Mouse (Mus musculus) layer of hippocampus, postnatal 14 days (tissue): Measurements from ENCODE around the gene Nicn1. TPM values are rescaled to one million over a fixed set of nuclear protein-coding genes. Genes with fewer than 3 reads are reported as not detected.
A peak's percentile ranks its signal among the peaks of the same experiment; 100 is the strongest.
"Not testable (repeated sequence)": the region's sequence is repeated elsewhere in the genome, so short reads cannot be mapped to it uniquely, and the experiment has no call there.

Experiments used
- DNase-seq, 2 experiments: peaks; one replicate each; pipeline ENCODE4 v3.0.0; 2021 to 2022; ENCODE audit warnings: low spot score in 2 of 2, mixed read lengths in 1 of 2
- long read RNA-seq, 2 experiments: library from polyadenylated mRNA; stranded (forward); transcript quantifications; one replicate each; pipeline ENCODE4 v2.0.0; 2021
- total RNA-seq, 2 experiments: library from RNA; stranded (reverse); gene quantifications; 2 replicates each; pipeline ENCODE4 v1.2.3; 2021

The Nicn1 gene
- total RNA-seq: 10 to 100 TPM; 85.7 to 86.1 TPM
- long read RNA-seq, experiment 1, transcript Nicn1-201 (6 exons, 2,133 nt): major isoform, 60 of 81 reads
- long read RNA-seq, experiment 1, partial matches to known transcripts: 14 of 81 reads
- long read RNA-seq, experiment 1, other reads (novel, unspliced or antisense): 7 of 81 reads
- long read RNA-seq, experiment 2, transcript Nicn1-201 (6 exons, 2,133 nt): major isoform, 98 of 136 reads
- long read RNA-seq, experiment 2, partial matches to known transcripts: 28 of 136 reads
- long read RNA-seq, experiment 2, other reads (novel, unspliced or antisense): 10 of 136 reads

GRCm38 (mm10) chr9:108290016-108290750, at the start of gene Nicn1:
TSS of gene Nicn1 (plus strand) at chr9:108290429.
- peak; percentile 90 to 98 for DNase-seq

- no peak for DNase-seq
These were observed 45.7 kb upstream of the Nicn1 start for GRCm38 (mm10) chr9:108244540-108244939.

GRCm38 (mm10) chr9:108244984-108245383, 45.2 kb upstream of the Nicn1 start:
- DNase-seq: no peak

GRCm38 (mm10) chr9:108248957-108249356, 41.3 kb upstream of the Nicn1 start:
- no peak for DNase-seq

- DNase-seq: no peak
These were observed 38.4 kb upstream of the Nicn1 start for GRCm38 (mm10) chr9:108251877-108252276.

GRCm38 (mm10) chr9:108252766-108253165, 37.5 kb upstream of the Nicn1 start:
- no peak for DNase-seq

- DNase-seq: no peak
These were observed 29.7 kb upstream of the Nicn1 start for GRCm38 (mm10) chr9:108260526-108260925.

- DNase-seq: no peak
These were observed 28.4 kb upstream of the Nicn1 start for GRCm38 (mm10) chr9:108261865-108262264.

- no peak for DNase-seq
These were observed 27.7 kb upstream of the Nicn1 start for GRCm38 (mm10) chr9:108262494-108263049.

- peak in 1 of 2 experiments; percentile 19 for DNase-seq
These were observed 27.0 kb upstream of the Nicn1 start for GRCm38 (mm10) chr9:108263131-108263681.

GRCm38 (mm10) chr9:108263690-108264190, 26.5 kb upstream of the Nicn1 start, which contains the start of gene Dag1:
TSS of gene Dag1 (minus strand) at chr9:108263958.
- peak; percentile 95 to 98 for DNase-seq

- no peak for DNase-seq
These were observed 25.9 kb upstream of the Nicn1 start for GRCm38 (mm10) chr9:108264191-108264921.

- DNase-seq: no peak
These were observed 23.8 kb upstream of the Nicn1 start for GRCm38 (mm10) chr9:108266261-108266935.

GRCm38 (mm10) chr9:108267691-108268090, 22.5 kb upstream of the Nicn1 start:
- no peak for DNase-seq

- DNase-seq: not testable (repeated sequence)
These were observed 21.5 kb upstream of the Nicn1 start for GRCm38 (mm10) chr9:108268701-108269100.

GRCm38 (mm10) chr9:108271941-108272340, 18.3 kb upstream of the Nicn1 start:
- no peak for DNase-seq

- no peak for DNase-seq
These were observed 17.5 kb upstream of the Nicn1 start for GRCm38 (mm10) chr9:108272691-108273090.

GRCm38 (mm10) chr9:108273485-108273884, 16.7 kb upstream of the Nicn1 start:
- no peak for DNase-seq

GRCm38 (mm10) chr9:108274476-108275330, 15.5 kb upstream of the Nicn1 start:
- no peak for DNase-seq

GRCm38 (mm10) chr9:108275331-108275659, 14.9 kb upstream of the Nicn1 start:
- DNase-seq: no peak
